Mouse (Mus musculus) stomach, postnatal 0 days (tissue): ENCODE data around the gene Gm11146.

ENCODE experiments used
- CTCF ChIP-seq: IDR thresholded peaks from 2 replicates; pipeline ENCODE4 v1.5.1; 2016; ENCODE audit warnings: antibody characterized with exemption, low read depth, mild to moderate bottlenecking, moderate library complexity
- EP300 ChIP-seq: optimal IDR thresholded peaks from 2 replicates; pipeline ENCODE3; 2016; ENCODE audit warnings: antibody characterized with exemption

DNA sequence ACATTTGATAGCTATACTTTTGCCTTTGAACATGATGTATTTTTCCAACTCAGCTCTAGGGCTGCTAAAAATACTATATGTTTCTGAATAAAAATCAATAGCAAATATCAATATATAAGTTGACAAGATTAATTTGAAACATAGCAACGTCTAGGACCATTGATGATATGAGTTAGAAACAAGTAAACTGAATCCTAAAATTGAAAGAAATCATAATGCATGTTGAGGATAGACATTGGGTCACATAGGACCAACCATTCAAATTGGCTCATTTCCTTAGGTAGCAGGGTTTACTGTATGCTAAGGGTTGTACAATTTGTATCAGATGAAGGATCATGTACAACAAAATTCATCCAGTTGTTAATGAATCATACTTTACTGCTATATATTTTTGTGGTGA is at the start of gene Gm11146:
- TF ChIP-seq CTCF (no peak), EP300 (no peak)
